ENCODE assay signal across 13 mouse cellular contexts in the genomic region with DNA sequence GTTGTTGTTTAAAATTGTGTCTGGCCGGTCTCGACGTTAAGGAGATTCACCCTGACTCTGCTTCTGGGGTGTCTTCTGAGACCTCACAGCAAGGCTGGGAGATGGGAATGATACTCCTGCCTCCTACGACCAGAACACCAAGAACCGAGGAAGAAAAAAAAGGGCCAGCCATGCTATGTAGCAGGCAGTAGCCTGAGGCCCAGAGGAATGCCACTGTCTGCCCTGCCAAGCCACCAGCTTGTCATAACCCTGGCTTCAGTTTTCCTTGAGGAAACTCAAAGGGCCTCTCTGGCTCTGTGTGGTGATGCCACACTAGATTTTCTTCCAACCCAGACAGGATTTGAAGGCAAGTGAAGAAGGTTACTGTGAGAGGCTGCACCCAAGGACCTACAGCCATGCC.
"Had no signal": no experiment of that assay in that cellular context is flagged by ENCODE, and none has a peak within 500 bp of the region (broad histone marks: within the 10 kb centered on the region; RNA-seq: fewer than 3 reads in every experiment).

No protein-coding gene starts in this region.

- DNase-seq: kidney, adult 8-10 months; kidney, postnatal 25 days; left cerebral cortex, postnatal 4 days; liver, embryonic 13.5 days; midbrain, embryonic 14.5 days; spleen, adult 18-20 months; thymus, adult 2 months; thymus, postnatal 25 days had no signal

- H3K4me3 ChIP-seq: intestine, embryonic 15.5 days; limb, embryonic 13.5 days; liver, embryonic 13.5 days; midbrain, embryonic 10.5 days; myocyte; neural tube, embryonic 15.5 days had no signal

- H3K36me3 ChIP-seq: intestine, embryonic 15.5 days; limb, embryonic 13.5 days; midbrain, embryonic 10.5 days had no signal

- H3K27ac ChIP-seq: intestine, embryonic 15.5 days; limb, embryonic 13.5 days; liver, embryonic 13.5 days; midbrain, embryonic 10.5 days; neural tube, embryonic 15.5 days had no signal

- H3K27me3 ChIP-seq: intestine, embryonic 15.5 days; limb, embryonic 13.5 days; liver, embryonic 13.5 days; neural tube, embryonic 15.5 days had no signal
